Mouse (Mus musculus): ENCODE measurements around the gene Tigd3. TPM values are rescaled to one million over a fixed set of nuclear protein-coding genes. Genes with fewer than 3 reads are reported as not detected.
A peak's percentile ranks its signal among the peaks of the same experiment; 100 is the strongest.

Gene Tigd3
- 1.1 and 1.2 TPM in 2 replicates for polyA plus RNA-seq (2012; rRNA removed)

DNA sequence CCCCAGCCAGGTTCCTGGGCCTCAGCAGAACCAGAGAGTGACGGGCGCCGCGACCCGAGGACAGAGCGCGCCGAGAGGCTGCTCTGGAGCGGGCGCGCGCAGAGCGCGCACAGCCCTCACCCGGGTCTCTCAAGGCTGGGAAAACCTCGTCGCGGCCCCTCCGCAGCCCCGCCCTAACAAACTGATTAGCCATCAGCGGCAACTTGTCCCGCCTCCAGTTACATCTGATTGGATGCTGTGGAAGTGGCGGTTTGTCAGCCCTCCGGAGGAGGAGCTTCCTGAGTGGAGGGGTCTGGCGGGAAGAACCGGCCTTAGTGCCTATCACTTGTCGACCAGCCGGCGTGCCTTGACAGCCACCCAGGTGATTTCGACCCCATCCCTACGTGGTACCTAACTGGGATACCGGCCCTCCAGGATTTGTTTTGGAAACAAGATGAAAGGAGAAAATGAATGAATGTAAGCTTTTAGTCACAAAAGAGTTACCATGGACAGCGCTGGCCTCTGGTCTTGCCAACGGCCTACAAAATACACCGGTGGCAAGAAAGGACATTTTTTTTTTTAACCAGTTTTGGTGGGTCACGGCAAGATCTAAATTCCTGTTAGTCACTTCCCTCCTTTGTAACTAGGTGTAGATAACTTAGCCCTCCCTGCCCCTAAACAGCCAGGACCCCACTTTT, at the start of gene Tigd3:
Gene Tigd3, minus strand, starts transcription at position 148 of the 677 bp plus-strand sequence.
- 2% methylated on average over 36 of the region's 36 CpGs for WGBS
- DNase-seq, result peak; percentile 93
- TF ChIP-seq CTCF (IDR thresholded peaks at IDR 0.05; ENCODE audit: insufficient read depth, low read length) (no peak), POLR2A (IDR thresholded peaks at IDR 0.05; ENCODE audit: borderline replicate concordance, extremely low read depth, low read depth, low read length) (0 out of 2 replicates have a peak, but pooled peaks have one; percentile 17)

GRCm38 (mm10) chr19:5943404-5943803, 49.5 kb upstream of the Tigd3 start:
- WGBS, result 92% methylated on average over 15 of the region's 15 CpGs
- Histone ChIP-seq H3K4me1 (ENCODE audit: control insufficient read depth, insufficient read depth, low read length) (peaks cover 37% of the 10 kb centered on the region), H3K4me3 (replicated peaks; ENCODE audit: extremely low read depth, low read depth, low read length) (no peak overlapping the region)
- TF ChIP-seq POLR2A (IDR thresholded peaks at IDR 0.05; ENCODE audit: borderline replicate concordance, extremely low read depth, low read depth, low read length) (no peak), CTCF (IDR thresholded peaks at IDR 0.05; ENCODE audit: insufficient read depth, low read length) (no peak)
- DNase-seq, result no peak

More for the DNA sequence above, at the start of gene Tigd3:
- peak within 1 kb of the TSS; percentile 68 for H3K4me3 ChIP-seq (replicated peaks; ENCODE audit: extremely low read depth, low read depth, low read length)
- no peaks in the 10 kb centered on the region; the same call in 1 of the 2 replicates for H3K4me1 ChIP-seq (ENCODE audit: control insufficient read depth, insufficient read depth, low read length)

DNA sequence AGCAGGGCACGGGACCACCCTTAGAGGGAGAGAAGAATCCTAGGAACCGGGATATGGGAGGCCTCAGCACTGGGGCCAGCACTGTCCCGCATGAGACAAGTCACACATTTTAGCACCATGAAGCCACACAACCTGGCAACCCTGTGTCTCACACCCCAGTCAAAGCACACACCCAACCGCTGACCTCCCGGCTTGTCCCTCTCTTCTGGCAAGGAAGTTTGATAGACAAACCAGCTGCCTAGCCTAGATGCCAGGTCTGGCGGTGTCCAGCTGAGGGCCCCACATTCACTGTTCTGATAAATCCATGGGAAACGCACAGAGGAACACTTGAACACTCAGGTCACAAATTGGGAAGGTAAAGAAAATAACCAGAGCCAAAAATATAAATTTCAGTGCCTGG, 48.6 kb upstream of the Tigd3 start:
- H3K4me1 ChIP-seq (ENCODE audit: control insufficient read depth, insufficient read depth, low read length), result peaks cover 45% of the 10 kb centered on the region
- no peak for TF ChIP-seq POLR2A (IDR thresholded peaks at IDR 0.05; ENCODE audit: borderline replicate concordance, extremely low read depth, low read depth, low read length)
- no peak for TF ChIP-seq CTCF (IDR thresholded peaks at IDR 0.05; ENCODE audit: insufficient read depth, low read length)
- 80% methylated on average over 7 of the region's 7 CpGs for WGBS
- DNase-seq, result no peak
- no peak overlapping the region for H3K4me3 ChIP-seq (replicated peaks; ENCODE audit: extremely low read depth, low read depth, low read length)

GRCm38 (mm10) chr19:5940656-5941055, 46.7 kb upstream of the Tigd3 start:
- peaks cover 45% of the 10 kb centered on the region for H3K4me1 ChIP-seq (ENCODE audit: control insufficient read depth, insufficient read depth, low read length)
- 73% methylated on average over 10 of the region's 10 CpGs for WGBS
- no peak overlapping the region for H3K4me3 ChIP-seq (replicated peaks; ENCODE audit: extremely low read depth, low read depth, low read length)
- no peak for TF ChIP-seq CTCF (IDR thresholded peaks at IDR 0.05; ENCODE audit: insufficient read depth, low read length)
- TF ChIP-seq POLR2A (IDR thresholded peaks at IDR 0.05; ENCODE audit: borderline replicate concordance, extremely low read depth, low read depth, low read length), result no peak
- no peak for DNase-seq

DNA sequence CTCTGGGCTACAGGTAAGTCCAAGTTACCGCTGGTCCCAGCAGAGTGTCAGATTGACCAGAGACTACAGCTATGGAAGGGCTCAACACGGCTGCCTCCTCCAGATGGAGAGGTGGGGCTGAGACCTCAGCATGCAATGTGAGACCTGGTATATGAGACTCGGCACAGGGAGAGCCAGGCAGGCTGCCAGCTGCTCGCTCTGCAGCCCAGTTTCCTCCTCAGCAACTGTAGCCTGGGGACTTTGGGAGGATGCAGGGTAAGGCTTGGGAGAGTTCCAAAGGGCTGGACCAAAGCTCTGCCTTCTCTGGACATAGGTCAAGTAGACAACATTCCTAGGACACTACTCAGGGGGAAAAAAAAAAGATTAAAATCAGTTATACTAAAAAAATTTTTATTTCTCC, 46.2 kb upstream of the Tigd3 start:
- DNase-seq, result peak; percentile 50

DNA sequence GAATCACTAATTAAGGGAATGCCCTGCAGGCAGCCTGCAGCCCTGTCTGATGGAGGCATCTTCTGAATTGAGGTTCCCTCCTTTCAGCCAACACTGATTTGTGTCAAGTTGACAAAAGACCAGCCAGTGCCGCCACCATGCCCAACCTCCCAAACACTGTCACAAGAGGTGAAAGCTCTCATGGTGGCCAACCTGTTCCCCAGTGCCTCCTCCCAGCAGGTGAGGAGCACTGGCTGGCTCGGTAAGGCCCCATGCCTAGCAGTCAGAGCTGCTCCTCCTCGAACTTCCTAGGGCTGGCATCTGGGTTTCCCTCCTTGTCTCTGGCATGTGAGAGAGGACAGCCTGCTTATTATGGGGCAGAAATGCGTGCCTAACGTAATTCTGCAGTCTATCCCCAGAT, 45.8 kb upstream of the Tigd3 start:
- DNase-seq, result no peak
- Histone ChIP-seq H3K4me3 (replicated peaks; ENCODE audit: extremely low read depth, low read depth, low read length) (no peak overlapping the region), H3K4me1 (ENCODE audit: control insufficient read depth, insufficient read depth, low read length) (peaks cover 41% of the 10 kb centered on the region)
- 75% methylated on average over 5 of the region's 5 CpGs for WGBS
- TF ChIP-seq CTCF (IDR thresholded peaks at IDR 0.05; ENCODE audit: insufficient read depth, low read length) (no peak), POLR2A (IDR thresholded peaks at IDR 0.05; ENCODE audit: borderline replicate concordance, extremely low read depth, low read depth, low read length) (no peak)

More for the DNA sequence above, 46.2 kb upstream of the Tigd3 start:
- no peak overlapping the region for H3K4me3 ChIP-seq (replicated peaks; ENCODE audit: extremely low read depth, low read depth, low read length)
- 28% methylated on average over 4 of the region's 4 CpGs for WGBS
- peaks cover 44% of the 10 kb centered on the region for H3K4me1 ChIP-seq (ENCODE audit: control insufficient read depth, insufficient read depth, low read length)
- no peak for TF ChIP-seq POLR2A (IDR thresholded peaks at IDR 0.05; ENCODE audit: borderline replicate concordance, extremely low read depth, low read depth, low read length)
- TF ChIP-seq CTCF (IDR thresholded peaks at IDR 0.05; ENCODE audit: insufficient read depth, low read length), result no peak

- Histone ChIP-seq H3K4me3 (replicated peaks; ENCODE audit: extremely low read depth, low read depth, low read length) (no peak overlapping the region), H3K4me1 (ENCODE audit: control insufficient read depth, insufficient read depth, low read length) (peaks cover 34% of the 10 kb centered on the region)
- TF ChIP-seq CTCF (IDR thresholded peaks at IDR 0.05; ENCODE audit: insufficient read depth, low read length), result no peak
- no peak for TF ChIP-seq POLR2A (IDR thresholded peaks at IDR 0.05; ENCODE audit: borderline replicate concordance, extremely low read depth, low read depth, low read length)
- no peak for DNase-seq
- 91% methylated on average over 6 of the region's 6 CpGs for WGBS
Observed at GRCm38 (mm10) chr19:5938516-5938915, 44.6 kb upstream of the Tigd3 start.

DNA sequence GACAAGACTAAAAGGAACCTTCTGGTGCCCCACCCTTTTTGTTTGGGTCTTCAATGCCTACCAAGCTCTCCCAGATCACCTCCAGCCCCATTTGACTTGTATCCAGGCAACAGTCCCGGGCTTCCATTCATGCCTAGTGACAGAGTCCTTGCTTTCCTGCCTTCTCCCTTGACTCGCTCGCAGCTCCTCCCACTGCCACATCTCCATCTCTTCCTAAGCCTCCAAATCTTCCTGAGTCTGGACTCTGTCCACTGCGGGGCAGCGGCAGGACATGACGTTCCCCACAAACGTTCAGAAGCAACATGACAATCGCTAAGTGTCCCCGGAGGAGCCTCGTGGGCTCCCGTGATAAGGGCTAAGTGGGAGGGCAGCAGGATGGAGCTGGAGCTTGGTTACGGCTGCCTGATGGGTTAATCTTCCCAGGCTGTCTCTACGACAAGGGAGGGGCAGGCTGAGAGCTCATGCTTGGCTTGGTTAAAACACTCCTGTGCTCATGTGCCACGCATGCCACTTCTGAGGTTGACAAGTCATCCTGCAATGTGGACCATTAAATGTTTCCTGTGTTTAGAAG, 44.0 kb upstream of the Tigd3 start:
- H3K4me3 ChIP-seq (replicated peaks; ENCODE audit: extremely low read depth, low read depth, low read length), result no peak overlapping the region
- TF ChIP-seq POLR2A (IDR thresholded peaks at IDR 0.05; ENCODE audit: borderline replicate concordance, extremely low read depth, low read depth, low read length) (peak; percentile 32; the same call in 1 of the 2 replicates), CTCF (IDR thresholded peaks at IDR 0.05; ENCODE audit: insufficient read depth, low read length) (no peak)
- 9% methylated on average over 14 of the region's 14 CpGs for WGBS
- H3K4me1 ChIP-seq (ENCODE audit: control insufficient read depth, insufficient read depth, low read length), result peaks cover 34% of the 10 kb centered on the region
- DNase-seq, result no peak

GRCm38 (mm10) chr19:5937095-5937835, 43.3 kb upstream of the Tigd3 start:
- WGBS, result 45% methylated on average over 21 of the region's 21 CpGs

More at GRCm38 (mm10) chr19:5937095-5937835, 43.3 kb upstream of the Tigd3 start:
- peak; percentile 20 for DNase-seq
- TF ChIP-seq CTCF (IDR thresholded peaks at IDR 0.05; ENCODE audit: insufficient read depth, low read length) (no peak), POLR2A (IDR thresholded peaks at IDR 0.05; ENCODE audit: borderline replicate concordance, extremely low read depth, low read depth, low read length) (no peak)
- Histone ChIP-seq H3K4me1 (ENCODE audit: control insufficient read depth, insufficient read depth, low read length) (peaks cover 34% of the 10 kb centered on the region), H3K4me3 (replicated peaks; ENCODE audit: extremely low read depth, low read depth, low read length) (no peak overlapping the region)

Data from lung, adult 2 months (tissue).